Mouse (Mus musculus) testis, adult 2 months (tissue): ENCODE measurements at regions not wholly inside any gene's neighbourhood (a gene's known extent, or its start where the extent isn't known, plus 50 kb on each side); places are given as distances from the start of the nearest gene placed in this dataset.

Source experiments
- CTCF ChIP-seq: fragments of 200-500 bp; IDR thresholded peaks from 2 replicates; pipeline ENCODE4 v1.5.1; 2012; ENCODE audit warnings: low read depth, mild to moderate bottlenecking, inconsistent platforms, low read length, moderate library complexity; ENCODE audit not compliant: control insufficient read depth, insufficient read depth, insufficient replicate concordance
- POLR2A ChIP-seq: fragments of 200-500 bp; IDR thresholded peaks from 2 replicates; pipeline ENCODE4 v1.6.1; 2012; ENCODE audit warnings: low read depth, mild to moderate bottlenecking, inconsistent platforms, low read length, moderate library complexity; ENCODE audit not compliant: control insufficient read depth

DNA sequence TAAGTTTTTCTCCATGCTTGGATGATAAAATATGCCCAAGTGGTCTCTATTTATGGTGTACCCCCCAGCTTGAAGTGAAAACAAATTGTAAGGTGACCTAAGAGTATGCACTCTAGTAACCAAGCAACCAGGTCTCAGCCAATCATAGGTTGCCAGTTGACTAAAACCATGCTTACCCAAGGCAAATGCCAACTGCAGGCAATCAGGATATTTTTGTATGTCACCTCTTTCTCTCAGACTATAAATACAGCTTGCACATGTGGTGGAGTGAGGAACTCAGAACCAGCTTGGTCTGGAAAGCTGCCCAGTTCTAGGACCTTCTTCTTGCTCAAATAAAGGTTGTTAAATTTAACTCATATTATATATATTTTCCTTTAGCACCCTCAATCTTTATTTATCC is 476.0 kb upstream of the Gm26657 start:
- no peak for TF ChIP-seq POLR2A
- no peak for TF ChIP-seq CTCF
